Mouse (Mus musculus) T-cell, adult 2 months (primary cell): Measurements from ENCODE around the gene Zfp983.
"Not testable (repeated sequence)": the region's sequence is repeated elsewhere in the genome, so short reads cannot be mapped to it uniquely, and the experiment has no call there.

Source experiments
- DNase-seq: peaks from one replicate; pipeline ENCODE4 v3.0.0; 2022; ENCODE audit warnings: low spot score

The Zfp983 gene

DNA sequence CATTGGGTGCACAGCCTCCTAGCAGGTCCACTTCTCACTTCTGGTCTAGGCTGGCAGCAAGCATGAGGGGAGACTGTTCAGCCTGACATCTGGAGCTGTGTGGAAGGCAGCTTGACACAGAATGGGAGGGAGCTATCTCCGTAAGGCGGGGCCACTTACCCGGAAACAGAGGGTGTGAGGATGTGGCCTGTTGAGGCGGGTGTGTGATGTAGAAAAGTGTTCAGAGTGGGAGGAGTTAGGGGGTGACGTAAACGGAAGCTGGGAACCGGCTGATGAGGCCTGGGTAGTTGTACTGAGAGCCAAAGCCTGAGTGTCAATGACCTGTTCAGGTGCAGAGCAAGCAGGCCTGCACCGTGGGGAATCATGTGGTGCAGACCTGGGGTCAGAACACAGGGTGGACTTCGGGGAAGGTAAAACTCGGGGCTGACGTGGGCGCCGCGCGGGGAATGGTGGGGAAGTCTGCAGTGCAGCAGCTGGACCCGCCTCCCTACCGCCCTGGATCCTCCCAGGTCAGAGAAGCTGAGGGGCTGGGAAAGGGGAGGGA is at the start of gene Zfp983:
Zfp983 (plus strand) TSS at position 261 of the 544 bp plus-strand sequence.
- DNase-seq, result peak; percentile 92

DNA sequence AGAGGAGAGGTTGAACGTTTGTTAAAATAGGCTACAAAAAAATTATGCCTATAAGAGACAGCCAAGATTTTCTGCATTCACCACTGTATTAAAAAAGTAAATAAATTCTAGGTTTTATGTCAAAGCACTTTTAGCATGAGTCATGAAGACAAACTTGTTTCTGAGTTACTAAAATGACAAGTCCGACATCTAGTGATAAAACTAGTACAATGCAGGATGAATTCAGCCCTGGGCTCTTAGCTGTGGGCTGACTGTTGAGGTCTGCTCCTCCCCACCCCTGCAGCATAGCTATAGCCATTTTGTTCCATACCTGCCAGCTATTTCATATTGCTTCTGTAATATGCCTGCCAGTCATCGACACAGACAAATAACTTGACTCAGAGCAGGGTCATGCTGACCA is 34.1 kb upstream of the Zfp983 start:
- DNase-seq, result no peak

- peak; percentile 34 for DNase-seq
Observed at GRCm38 (mm10) chr17:21617352-21617751, 33.1 kb upstream of the Zfp983 start.

DNA sequence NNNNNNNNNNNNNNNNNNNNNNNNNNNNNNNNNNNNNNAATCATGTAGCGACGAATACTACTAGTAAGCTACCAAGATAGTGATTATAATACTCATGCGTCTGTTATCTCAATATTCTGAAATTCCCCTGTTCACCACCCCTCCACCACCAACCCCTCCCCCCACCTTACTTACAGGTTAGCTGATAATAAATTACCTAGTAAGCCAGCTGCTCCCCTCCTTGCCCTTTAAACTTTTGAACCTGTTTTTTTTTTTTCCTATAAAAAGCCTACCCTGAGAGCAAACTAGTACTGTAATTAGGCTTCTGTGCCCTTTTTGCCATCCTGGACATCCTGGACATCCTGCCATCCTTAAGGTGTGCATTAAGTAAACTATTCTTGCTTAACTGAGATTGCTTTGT is 26.8 kb upstream of the Zfp983 start:
- no peak for DNase-seq

GRCm38 (mm10) chr17:21635758-21636157 is 14.7 kb upstream of the Zfp983 start:
- not testable (repeated sequence) for DNase-seq

DNA sequence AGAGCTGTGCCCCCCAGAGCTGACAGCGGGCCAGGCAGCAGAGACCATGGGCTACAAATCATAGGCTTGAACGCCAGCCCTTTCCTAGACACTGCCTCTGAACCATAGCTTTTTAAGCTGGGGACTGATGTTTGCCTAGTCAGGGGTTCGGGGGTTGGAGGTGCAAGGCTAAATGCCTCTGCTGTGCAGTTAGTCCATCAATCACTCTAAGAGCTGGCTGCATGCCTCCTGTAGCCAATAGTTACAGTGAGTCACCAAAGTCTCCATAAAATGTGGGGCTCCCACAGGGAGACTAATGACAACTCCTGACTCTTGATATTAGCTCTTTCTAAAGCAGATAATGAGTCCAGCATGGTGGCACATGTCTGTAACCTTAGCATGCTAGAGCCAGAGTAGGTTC is 1.6 kb upstream of the Zfp983 start:
- DNase-seq, result no peak

DNA sequence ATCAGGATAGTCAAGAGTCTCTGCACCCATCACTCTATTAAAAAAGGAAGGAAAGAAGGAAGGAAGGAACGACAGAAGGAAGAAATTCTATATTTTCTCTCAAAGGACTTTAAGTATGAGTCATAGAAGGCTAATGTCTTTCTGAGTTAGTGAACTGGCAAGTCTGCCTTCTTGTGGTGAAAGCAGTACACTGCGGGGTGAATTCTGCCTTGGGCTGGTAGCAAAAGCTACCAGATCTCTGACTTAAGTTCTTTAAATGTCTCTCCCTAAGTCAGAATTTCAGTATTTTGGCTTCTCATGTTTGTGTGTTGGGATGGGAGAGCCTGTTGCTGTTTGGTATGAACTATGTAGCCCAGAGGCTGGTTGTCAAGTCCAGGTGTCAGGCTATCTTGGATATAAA is 488 bp upstream of the Zfp983 start:
- DNase-seq, result peak; percentile 43

DNA sequence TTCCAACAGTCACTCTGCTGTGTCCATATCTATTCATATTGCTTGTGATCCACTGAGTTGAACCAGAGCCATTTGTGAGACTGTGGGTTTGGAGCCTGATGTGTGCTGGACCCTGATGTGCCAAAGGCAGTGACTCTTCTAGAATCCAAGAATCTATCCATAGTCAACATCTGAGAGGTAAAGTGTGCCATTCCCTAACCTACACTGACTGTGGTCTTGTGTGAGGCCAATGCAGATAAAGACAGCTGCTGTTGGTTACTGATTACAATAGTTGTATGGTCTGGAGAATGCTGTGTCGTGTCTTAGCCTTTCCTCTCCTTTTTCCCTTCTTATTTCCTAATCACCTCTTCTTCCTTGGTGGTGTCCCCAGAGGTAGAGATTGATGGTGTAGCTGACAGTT is 28.4 kb downstream of the Zfp983 start:
- DNase-seq, result not testable (repeated sequence)

- DNase-seq, result peak; percentile 96
Observed at GRCm38 (mm10) chr17:21679273-21680018, 29.0 kb downstream of the Zfp983 start.

GRCm38 (mm10) chr17:21680019-21680376 is 29.6 kb downstream of the Zfp983 start:
- DNase-seq, result not testable (repeated sequence)

DNA sequence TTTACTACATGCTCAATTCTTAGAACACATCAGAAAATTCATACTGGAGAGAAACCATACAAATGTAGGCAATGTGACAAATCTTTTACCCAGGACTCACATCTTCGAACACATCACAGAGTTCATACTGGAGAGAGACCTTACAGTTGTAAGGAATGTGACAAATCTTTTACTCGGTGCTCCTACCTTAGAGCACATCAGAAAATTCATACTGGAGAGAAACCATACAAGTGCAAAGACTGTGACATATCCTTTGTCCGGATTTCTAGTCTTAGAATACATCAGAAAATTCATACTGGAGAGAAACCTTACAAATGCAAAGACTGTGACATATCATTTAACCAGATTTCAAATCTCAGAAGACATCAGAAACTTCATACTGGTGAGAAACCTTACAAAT is 41.1 kb downstream of the Zfp983 start, which contains the start of gene Gm10226:
Gm10226 (plus strand) TSS at position 301 of the 400 bp plus-strand sequence.
- no peak for DNase-seq

DNA sequence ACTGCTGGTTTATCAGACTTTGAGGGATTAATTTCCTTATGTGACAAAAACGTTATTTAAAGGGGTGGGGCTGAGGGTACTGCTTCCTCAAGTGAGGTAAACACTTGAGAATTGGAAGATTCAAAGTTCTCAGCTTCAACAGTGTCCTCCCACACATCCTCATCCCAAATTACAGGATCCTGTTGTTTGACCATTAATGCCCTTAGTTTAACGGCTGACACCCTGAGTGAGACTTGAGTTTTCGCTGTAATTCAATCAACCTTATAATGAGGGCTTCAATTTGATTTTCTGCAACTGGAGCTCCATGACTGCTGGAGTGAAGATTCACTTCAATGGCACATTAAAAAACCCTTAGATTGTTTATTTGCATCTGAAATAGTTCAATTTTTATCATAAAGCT is 42.9 kb downstream of the Zfp983 start:
- no peak for DNase-seq

GRCm38 (mm10) chr17:21696073-21696472 is 45.6 kb downstream of the Zfp983 start:
- no peak for DNase-seq

- no peak for DNase-seq
Observed at GRCm38 (mm10) chr17:21702281-21703240, 52.1 kb downstream of the Zfp983 start.

GRCm38 (mm10) chr17:21703414-21703813 is 53.0 kb downstream of the Zfp983 start:
- no peak for DNase-seq

DNA sequence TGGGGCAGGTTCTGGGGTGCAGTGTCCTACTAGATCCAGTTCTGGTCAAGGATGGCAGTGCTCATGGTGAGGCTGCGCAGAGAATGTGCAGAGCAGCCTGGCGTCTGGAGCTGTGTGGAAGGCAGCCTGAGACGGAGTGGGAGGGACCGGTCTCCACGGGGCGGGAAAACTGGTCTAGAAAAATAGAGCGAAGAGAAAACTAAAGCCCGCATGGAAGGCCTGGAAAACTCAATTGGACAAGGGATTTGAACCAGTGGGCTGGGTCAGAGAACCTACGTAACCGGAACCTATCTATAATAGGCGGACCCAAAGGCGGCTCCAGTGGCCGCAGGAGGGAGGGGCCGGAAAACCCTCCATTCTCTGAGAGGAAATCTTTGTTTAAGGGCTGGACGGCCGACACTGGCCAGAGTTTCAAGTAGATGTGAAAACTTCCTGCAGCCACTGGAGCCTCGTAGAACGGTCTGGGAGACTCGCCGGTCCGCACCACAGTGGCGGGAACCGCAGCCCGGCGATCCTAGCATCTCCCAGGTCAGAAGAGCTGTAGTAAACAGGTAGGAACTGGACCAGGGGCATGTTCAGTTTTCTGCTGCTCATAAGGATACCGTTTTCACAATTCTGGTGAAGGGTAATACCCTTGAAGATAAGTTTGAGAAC is 57.0 kb downstream of the Zfp983 start, which contains the start of gene Zfp760:
Zfp760 (plus strand) TSS at position 399 of the 654 bp plus-strand sequence.
- peak; percentile 29 for DNase-seq

- DNase-seq, result no peak
Observed at GRCm38 (mm10) chr17:21708401-21708800, 58.0 kb downstream of the Zfp983 start.
